Mouse (Mus musculus) urinary bladder, postnatal 25 days (tissue): ENCODE measurements at regions not wholly inside any gene's neighbourhood (a gene's known extent, or its start where the extent isn't known, plus 50 kb on each side); places are given as distances from the start of the nearest gene placed in this dataset.

Experiments used
- DNase-seq: peaks from one replicate; pipeline ENCODE4 v3.0.0; 2022; ENCODE audit warnings: low spot score

DNA sequence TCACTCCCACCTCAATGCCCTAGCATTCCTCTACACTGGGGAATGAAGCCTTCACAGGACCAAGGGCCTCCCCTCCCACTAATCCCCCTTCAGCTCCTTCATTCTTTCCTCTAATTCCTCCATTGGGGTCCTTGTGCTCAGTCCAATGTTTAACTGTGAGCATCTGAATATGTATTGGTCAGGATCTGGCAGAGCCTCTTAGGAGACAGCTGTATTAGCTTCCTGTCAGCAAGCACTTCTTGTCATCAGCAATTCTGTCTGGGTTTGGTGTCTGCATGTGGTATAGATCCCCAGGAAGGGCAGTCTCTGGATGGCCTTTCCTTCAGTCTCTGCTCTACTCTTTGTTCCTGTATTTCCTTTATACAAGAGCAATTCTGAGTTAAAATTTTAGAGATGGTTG lies 426.8 kb upstream of the 2610001J05Rik start:
- no peak for DNase-seq

DNA sequence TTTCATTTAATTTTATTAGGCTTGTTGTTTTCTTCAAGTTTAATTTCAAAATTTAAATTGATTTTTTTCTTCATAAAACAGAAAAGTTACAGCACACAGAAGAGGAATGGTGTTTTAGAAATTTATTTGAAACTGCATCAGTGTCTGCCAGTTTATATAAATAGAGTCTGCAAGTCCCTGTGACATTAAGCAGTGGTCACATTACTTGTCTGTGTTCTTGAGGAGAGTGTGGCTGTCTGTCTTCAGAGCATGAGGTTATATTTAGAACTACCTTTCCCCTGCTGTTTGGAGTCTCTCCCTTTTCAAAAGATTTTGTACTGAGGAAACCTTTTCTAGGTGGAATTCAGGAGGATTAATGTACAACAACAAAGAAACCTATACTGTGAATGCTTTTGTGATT lies 426.1 kb upstream of the 2610001J05Rik start:
- no peak for DNase-seq

DNA sequence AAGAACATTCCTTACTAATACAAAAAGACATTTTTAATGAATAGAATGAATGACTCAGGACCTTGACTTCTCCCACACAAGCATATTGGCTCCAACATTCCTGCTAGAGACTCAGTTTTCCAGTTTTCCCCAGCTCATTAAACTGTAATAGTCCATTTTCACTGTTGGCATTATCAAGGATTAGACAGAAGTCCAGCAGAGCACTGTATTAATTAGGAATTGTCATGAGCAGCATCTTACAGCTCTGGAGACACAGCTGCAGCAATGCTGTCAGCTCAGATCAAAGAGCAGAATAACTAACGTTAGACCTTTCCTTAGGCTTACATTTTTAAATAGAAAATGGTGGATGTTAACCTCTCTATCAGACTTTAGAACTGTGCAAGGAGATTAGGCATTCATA lies 419.5 kb upstream of the 2610001J05Rik start:
- DNase-seq = no peak

DNA sequence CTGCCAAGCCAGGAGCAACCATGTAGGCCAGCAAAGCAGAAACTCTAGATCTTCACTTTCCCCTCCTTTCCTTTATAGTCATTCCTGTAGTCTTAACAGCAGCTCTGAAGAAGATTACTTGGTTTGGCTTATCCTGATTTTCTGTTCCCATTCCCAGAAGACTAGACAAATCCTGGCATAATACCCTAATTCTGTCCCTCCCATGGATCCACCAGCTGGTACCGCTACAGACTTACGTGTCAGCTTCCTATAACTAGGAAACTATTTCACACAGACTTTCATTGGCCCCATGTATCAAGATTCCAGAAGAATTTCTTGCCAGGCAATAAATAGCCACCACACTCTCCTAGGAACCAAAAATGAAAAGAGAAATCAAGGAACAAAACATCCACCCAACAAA lies 410.2 kb upstream of the 2610001J05Rik start:
- no peak for DNase-seq

DNA sequence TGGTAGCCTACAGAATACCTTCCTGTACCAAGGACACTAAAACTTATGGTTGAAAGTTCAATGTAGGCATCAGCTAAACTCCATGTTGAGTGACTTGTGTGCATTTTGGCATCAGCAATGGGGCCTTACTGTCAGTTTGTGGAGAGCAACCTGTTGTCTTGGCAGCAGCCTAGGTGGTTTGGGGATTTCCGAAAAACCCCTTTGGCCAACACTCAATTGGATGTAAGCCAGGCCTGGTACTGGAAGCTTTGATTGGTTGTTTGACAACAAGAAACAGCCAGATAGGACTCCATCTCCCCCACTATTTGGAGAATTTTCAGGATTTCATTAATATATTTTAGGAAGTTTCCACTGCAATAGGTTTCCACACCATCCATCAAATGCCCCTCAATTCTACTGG lies 390.6 kb upstream of the 2610001J05Rik start:
- DNase-seq = no peak

DNA sequence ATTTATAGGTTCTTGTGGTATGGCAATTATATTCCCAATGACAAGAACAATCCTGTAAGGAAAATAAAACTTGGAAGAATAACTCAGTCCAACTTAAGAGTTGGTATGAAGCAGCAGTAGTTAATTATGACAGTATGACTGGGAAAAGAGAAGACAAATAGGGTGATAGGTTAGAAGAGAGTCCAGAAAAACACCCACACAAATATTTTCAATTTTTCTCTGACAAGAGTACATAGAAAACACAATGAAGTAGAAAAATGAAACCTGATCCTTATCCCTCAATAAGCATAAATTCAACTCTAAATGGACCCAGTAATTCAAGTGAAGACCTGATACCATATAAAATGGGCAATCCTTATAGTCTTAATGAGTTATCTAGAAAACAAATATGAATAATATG lies 369.0 kb upstream of the 2610001J05Rik start:
- no peak for DNase-seq

DNA sequence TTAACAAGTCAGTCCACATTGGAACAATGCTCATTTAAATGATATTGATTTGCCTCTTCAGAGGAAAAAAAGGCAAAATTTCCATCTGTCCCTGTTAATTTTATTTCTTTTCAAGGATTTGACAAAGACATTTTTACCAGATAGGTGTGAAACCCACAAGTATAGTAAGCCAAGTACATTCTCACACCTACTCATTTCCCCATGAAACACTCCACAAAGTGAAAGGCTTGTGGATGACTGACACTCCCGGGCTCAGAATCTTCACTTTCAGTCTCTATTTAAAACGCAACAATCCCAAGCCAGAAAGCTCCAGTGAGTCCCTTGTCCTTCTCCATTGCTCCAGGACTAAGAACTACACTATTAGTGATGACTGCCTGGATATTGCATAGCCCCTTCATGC lies 367.8 kb upstream of the 2610001J05Rik start:
- DNase-seq = no peak

DNA sequence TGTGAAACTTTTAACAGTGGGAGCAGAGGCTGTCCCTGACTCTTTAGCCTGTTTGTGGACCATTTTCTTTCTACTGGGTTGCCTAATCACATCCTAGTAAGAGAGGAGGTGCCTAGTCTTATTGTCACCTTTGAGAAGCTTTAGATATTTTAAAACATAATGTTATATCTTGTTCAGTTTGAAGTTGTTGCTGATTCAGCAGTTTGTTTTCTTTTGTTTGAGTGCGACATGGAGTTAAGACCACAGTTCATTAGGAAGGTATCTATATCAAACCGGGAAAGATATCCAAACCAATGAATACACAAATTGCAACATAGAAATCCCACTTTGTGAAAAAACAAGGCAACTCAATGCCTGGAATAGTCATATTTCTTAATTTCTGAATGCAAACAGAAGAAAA lies 359.5 kb upstream of the 2610001J05Rik start:
- DNase-seq = no peak

DNA sequence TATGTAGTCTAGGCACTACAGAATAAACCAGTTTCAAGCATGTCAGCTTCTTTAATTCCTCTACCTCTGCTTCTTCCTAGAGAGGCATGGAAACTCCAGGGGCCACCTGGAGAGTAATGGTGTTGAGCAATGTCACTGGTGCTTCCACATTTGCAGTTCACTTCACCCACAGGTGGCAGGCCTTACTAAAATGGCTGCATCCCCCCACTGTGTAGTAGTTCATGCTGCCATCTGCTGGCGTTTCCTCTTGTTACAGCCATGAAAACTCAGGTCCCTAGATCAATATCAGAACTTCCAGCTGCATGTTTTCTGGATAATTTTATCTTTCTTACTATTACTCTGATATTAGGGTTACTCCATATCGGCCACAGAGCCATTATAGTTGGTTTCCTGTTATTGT lies 336.2 kb upstream of the 2610001J05Rik start:
- DNase-seq = peak; percentile 26

DNA sequence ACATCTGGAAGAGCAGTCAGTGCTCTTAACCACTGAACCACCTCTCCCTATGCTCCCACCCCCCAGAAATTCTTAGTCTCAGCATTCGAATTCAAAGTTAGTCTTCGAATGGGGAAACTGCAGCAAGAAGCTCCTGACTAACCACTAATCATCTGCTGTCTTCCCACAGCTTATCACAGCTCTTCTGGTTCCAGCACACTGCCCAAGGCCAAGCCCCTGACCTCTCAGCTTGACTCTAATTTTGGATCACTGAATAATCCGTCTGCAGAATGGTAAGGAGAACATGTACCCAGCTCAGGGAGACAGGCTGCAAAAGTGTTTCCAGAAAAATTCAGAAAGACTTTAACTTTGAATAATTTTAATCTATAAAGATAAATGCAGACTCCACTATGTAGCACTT lies 325.8 kb upstream of the 2610001J05Rik start:
- no peak for DNase-seq

DNA sequence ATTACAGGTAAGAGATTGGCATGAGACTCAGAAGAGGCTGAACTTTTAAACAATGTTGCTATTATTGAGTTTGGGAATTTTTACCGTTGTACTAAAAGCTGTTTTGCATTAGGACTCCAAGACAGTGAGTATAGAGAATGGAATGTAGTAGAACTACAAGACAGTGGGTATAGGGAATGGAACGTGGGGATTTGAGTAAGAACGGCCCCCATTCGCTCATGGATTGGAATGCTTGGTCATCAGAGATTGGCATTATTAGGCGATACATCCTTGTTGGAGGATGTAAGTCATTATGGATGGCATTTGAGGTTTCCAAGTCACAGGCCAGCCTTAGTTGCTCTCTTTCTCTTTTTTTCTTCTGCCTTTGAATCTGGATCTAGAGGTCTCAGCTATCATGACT lies 324.0 kb upstream of the 2610001J05Rik start:
- no peak for DNase-seq

DNA sequence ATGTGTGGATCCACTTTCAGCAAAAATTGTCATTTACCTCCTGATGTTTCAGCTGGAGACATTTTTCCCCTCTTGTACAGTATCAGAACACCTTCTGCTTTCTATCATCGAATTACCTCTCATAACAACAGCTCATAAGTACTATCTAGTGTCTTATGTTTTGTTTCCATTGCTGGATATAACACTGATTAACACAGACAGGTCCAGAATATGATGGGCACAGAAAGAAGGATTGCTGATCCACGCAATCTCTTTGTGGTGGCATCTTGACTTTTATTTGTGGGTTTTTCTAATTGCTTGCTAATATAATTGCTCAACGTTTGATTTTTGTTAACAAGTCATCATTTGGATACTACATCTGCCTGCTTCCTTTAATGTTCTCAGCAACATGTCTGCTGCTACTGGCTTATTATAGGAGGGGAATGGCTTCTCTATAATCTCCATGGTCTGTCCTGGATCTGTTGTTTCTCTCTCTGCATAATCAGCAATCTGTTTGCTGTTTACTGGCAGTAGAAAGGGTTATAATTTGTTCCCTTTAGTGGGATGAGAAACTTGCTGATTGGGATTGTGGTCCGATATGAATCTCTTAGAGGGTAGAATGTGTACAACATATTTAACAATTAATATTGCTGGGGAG lies 320.2 kb upstream of the 2610001J05Rik start:
- no peak for DNase-seq

DNA sequence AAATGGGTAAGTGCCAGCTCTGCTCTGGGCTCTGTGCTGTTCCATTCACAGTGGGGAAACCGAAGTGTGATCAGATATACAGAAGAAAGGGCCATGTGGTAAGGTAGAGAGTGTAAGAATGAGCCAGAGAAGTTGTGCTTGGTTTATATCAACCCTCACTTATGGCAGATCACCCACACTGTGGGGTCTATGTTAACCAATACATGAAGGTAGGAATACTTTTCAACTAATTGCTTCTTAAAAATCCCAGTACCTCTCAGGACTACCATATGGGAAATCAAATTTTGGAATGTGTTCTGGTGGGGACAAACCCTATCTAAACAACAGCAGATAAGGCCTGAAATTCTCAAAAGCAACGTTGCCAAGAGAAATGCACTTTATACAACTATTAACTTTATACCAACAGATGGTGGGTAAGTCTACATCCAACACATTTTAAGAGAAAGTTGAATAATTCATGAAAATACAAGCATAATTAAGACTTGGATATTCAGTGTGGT lies 314.7 kb upstream of the 2610001J05Rik start:
- no peak for DNase-seq

DNA sequence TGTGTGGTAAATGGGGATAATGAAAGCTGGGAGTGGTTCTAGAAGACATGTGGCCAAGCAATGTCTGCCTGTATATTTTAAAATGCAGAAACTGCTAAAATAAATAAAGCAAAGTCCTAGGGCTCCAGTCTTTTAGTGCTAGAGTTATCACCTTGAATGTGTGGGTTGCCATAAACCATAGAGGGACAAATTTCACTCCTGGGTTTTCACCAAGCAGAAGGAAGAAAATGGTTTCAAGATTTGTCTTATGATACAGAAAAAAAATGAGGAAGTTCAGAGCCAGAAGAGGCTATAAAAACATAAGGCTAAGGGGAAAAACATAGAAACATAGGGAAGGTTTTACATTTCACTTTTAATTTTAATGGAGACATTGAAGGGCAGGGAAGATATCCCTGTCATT lies 276.1 kb upstream of the 2610001J05Rik start:
- no peak for DNase-seq

DNA sequence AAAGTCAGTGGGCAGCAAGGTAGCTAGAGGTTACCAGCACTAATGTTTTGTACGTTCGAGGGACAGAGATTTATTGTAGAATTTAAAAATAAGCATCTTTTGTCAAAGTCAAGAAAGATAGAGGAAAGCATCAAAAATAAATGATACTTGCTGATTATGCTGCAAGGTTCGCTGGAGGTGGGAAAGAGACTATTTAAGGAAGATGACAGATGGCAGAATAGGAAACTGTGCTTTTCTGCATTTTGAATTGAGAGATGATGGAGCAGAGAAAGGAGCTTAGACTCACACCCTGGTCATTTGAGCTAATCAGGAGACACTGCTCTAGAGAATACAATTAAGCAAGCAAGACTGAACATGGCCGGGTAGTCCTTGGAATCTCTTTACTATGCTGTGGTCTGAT lies 275.1 kb upstream of the 2610001J05Rik start:
- no peak for DNase-seq

DNA sequence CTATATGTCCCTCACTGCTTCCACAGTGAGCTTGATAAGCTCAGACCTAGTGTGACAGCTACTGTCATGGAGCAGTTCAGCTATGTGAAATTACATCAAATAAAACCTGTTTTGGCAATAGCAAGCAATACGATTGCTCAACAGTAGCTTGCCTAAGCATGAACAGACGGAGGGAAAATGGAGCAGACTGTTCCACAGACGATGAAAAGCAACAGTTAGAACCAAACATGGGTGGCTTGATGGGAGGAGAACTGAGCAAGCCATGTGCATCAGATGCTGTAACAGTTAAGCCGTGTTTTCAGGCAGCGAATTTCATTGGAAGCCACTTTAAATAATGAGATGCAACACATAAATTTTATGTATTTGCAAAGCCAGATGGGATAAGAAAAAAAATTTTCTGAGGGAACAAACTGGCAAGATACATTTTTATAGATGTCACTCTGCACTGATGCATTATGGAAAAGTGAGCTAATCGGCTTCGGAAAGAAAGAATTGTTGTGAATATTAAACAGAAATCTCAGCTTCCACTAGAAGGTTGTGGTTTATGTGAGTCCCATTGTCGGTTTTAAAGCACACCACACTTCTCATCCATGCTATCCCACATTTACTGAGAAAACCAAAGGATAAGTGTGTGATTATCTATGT lies 270.9 kb upstream of the 2610001J05Rik start:
- no peak for DNase-seq

DNA sequence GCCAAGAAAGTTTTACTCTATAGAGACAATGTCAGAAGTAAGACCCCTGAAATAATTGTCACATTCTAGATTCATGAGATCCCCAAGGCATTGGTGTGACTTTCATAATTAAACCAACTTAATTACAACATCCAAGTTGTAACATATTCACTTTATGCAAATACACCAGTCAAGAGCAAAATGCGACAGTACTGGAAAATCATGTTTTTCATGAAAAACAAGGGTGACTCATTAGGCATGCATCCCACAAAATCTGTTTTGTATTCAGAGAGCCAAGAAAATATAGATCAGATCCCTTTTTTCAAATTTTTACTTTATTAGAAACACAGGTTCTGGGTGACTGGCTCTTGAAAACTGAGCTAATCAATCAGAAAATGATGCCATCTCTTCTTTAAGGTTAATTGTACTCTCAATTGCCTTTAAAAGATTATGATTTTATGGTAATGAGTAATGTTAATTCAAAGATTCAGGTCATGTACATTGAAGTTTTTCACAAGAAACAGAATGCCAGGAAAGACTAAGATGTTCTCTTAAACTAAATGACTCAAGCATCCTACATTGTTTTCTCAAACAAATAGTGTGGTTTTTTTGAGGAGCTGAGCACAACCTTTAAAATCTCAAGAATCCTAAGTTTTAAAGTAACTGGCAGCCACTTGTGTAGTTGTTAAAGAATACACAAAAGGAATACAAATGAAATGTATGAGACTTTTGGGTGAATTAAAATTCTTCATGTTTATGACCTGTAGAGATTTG lies 259.2 kb upstream of the 2610001J05Rik start:
- DNase-seq = no peak

DNA sequence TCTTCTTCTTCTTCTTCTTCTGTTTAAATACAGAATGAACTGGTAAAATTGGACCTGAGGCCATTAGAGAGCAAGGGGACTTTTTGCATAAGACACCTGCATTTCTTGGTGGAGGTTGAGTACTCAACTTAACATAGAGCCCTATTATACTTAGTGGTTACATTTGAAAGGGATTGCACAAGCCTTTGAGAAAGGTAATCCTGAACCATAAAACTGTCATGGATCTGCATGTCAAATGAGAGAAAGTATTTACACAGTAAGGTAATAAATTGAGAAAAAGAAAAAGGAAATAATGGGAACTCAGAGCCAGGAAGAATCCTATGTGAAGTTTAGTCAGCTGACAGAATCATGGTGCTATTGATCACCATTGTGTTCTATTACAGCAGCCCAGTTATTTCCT lies 258.1 kb upstream of the 2610001J05Rik start:
- no peak for DNase-seq

DNA sequence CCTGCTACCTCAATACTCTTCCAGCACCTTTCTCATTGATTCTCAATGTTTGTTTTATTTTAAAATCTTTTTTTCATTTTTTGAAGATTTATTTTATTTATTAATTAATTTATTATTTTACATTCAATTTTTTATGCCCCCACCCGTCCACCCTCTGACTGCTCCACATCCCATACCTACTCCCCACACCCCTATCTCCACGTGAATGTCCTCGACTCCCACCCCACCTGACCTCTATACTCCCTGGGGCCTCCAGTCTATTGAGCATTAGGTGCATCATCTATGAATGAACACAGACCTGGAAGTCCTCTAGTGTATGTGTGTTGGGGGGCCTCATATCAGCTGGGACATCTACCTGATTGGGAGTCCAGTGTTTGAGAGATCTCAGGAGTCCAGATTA lies 251.0 kb upstream of the 2610001J05Rik start:
- DNase-seq = no peak

DNA sequence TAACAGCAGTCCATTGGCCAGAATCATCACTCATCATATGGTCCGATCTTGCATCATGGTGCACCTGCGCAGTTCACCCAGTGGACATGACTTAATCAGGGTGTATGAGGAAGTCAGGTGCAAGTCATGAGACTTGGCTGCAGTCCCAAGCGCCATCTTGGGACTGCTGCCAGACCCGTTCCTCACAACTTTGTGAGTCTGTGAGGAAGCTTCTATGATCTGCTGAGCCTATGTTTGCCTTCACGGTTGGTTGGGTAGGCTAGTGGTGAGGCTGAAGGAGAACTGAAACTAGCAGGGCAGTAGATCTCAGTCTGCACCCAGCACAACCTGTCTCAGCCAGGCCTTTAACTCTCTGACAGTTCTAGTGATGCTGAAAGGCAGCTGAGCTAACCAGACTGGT lies 250.2 kb upstream of the 2610001J05Rik start:
- DNase-seq = no peak

DNA sequence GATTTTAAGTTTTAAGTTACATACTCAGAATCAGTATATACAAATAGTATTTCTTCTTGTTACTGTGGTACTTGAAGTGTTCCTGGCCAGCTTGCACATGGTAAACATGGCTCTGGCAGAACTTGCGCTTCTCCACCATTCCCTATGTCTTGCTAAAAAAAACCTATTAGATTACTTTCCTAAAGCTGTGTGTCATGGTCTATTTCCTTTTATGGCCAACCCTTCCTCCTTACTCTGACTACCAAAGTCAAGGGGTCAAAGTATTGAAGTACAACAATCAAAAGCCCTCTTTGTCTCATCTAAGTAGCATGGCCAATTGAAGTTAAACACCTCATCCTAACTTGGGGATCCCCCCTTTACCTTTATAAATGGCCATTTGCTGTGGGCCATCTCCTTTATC lies 223.6 kb upstream of the 2610001J05Rik start:
- no peak for DNase-seq

DNA sequence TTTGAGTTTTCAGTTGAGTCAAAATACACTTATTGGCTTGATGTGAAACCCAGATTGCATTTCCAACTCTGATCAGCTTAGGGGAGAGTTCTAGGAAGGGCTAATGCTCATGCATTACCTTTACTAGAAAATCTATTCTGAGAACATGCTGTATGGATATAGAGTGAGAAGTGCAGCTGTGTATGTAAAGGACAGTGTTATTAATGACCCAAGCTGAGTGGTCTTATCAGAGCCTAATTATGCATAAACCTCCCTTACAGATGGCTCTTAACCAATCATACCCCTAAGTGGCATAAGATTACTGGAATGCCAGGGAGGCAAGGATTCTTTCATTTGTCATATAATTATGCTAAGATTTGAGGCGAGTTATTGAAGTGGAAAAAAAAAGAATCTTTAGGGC lies 210.6 kb upstream of the 2610001J05Rik start:
- no peak for DNase-seq

DNA sequence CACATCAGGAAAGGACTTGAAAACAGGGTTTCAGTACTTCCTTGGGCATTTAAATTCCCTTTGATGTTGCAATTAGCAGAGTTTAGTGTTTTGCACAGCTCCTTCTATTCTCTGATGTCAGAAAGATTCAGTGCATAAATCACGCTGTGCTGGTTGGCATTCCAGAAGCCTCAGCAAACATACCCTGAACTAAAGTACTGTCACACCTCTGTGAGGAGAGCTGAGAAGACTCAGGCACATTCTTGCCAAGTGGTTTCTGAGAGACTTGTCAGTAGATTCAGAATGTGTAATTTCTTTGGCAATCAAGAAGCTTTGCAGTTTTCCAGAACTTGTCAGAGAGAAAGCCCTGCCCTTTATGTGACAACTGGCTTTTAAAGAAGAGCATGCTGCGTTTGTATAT lies 192.4 kb upstream of the 2610001J05Rik start:
- DNase-seq = no peak
